Mouse (Mus musculus) myocyte (in vitro differentiated cells): Measurements from ENCODE around the gene Dnaaf2. TPM values are rescaled to one million over a fixed set of nuclear protein-coding genes. Genes with fewer than 3 reads are reported as not detected.

Experiments
- H3K27me3 ChIP-seq: one replicate; pipeline ENCODE4 v1.6.1; 2011; ENCODE audit not compliant: control insufficient read depth, insufficient read depth, insufficient read length
- H3K36me3 ChIP-seq: one replicate; pipeline ENCODE4 v1.6.1; 2011; ENCODE audit not compliant: control insufficient read depth, insufficient read depth
- H3K4me2 ChIP-seq: one replicate; pipeline ENCODE4 v1.6.1; 2011; ENCODE audit warnings: low read depth, control low read depth
- H3K4me3 ChIP-seq: one replicate; pipeline ENCODE4 v1.5.1; 2011; ENCODE audit warnings: mild to moderate bottlenecking, control low read depth, moderate library complexity
- H3K79me2 ChIP-seq: one replicate; pipeline ENCODE4 v1.6.1; 2011; ENCODE audit not compliant: control insufficient read depth, insufficient read depth
- H3ac ChIP-seq: one replicate; pipeline ENCODE4 v1.6.1; 2011; ENCODE audit not compliant: control insufficient read depth, insufficient read length
- CEBPB ChIP-seq: IDR thresholded peaks from 2 replicates; pipeline ENCODE4 v1.6.1; 2011; ENCODE audit warnings: mild to moderate bottlenecking, moderate library complexity; ENCODE audit not compliant: poor library complexity, insufficient read depth, severe bottlenecking
- E2F4 ChIP-seq: IDR thresholded peaks from one replicate; pipeline ENCODE4 v1.6.1; 2011; ENCODE audit warnings: mild to moderate bottlenecking, control low read depth, moderate library complexity; ENCODE audit not compliant: insufficient read depth
- MAX ChIP-seq: IDR thresholded peaks from one replicate; pipeline ENCODE4 v1.6.1; 2011; ENCODE audit warnings: low read depth, mild to moderate bottlenecking, control low read depth
- MYOD1 ChIP-seq, 3 experiments: IDR thresholded peaks; one replicate each; pipeline ENCODE4 v1.6.1; 2011; ENCODE audit warnings: control low read depth in 2 of 3, low read depth in 2 of 3, mild to moderate bottlenecking in 2 of 3, moderate library complexity in 1 of 3; ENCODE audit not compliant: insufficient read length in 2 of 3, control insufficient read depth in 1 of 3
- MYOG ChIP-seq, 3 experiments: IDR thresholded peaks; one replicate each; pipeline ENCODE4 v1.6.1; 2011; ENCODE audit warnings: control low read depth in 2 of 3, low read depth in 2 of 3, mild to moderate bottlenecking in 2 of 3; ENCODE audit not compliant: insufficient read length in 2 of 3, control insufficient read depth in 1 of 3, insufficient read depth in 1 of 3
- POLR2A ChIP-seq: IDR thresholded peaks from one replicate; pipeline ENCODE4 v1.6.1; 2011; ENCODE audit warnings: low read depth, mild to moderate bottlenecking, control low read depth, moderate library complexity; ENCODE audit not compliant: insufficient read length
- POLR2AphosphoS2 ChIP-seq: IDR thresholded peaks from one replicate; pipeline ENCODE4 v1.6.1; 2011; ENCODE audit warnings: low read depth, control low read depth; ENCODE audit not compliant: insufficient read length
- REST ChIP-seq: IDR thresholded peaks from one replicate; pipeline ENCODE4 v1.6.1; 2011; ENCODE audit warnings: mild to moderate bottlenecking, control low read depth, moderate library complexity; ENCODE audit not compliant: insufficient read depth, insufficient read length
- SRF ChIP-seq: IDR thresholded peaks from one replicate; pipeline ENCODE4 v1.6.1; 2011; ENCODE audit warnings: low read depth; ENCODE audit not compliant: control insufficient read depth, insufficient read length
- TCF12 ChIP-seq: IDR thresholded peaks from one replicate; pipeline ENCODE4 v1.6.1; 2011; ENCODE audit warnings: mild to moderate bottlenecking, control low read depth; ENCODE audit not compliant: poor library complexity, insufficient read depth, severe bottlenecking
- TCF3 ChIP-seq: IDR thresholded peaks from one replicate; pipeline ENCODE4 v1.6.1; 2011; ENCODE audit warnings: low read depth, control low read depth; ENCODE audit not compliant: insufficient read length
- USF1 ChIP-seq: IDR thresholded peaks from one replicate; pipeline ENCODE4 v1.6.1; 2011; ENCODE audit warnings: low read depth, mild to moderate bottlenecking, control low read depth, moderate library complexity
- polyA plus RNA-seq: library from polyadenylated mRNA; unstranded; fragments of >200 nt; fragmentation: generic; extraction: Trizol; gene quantifications from one replicate; pipeline ENCODE4 v1.2.1, GENCODE M21; 2012; ENCODE audit warnings: missing spikeins

The Dnaaf2 gene
- polyA plus RNA-seq, 1 experiment = 2.6 TPM

- H3K27me3 ChIP-seq = no peaks in the 10 kb centered on the region
- no peak overlapping the region for H3K4me2 ChIP-seq
- no peak overlapping the region for H3K4me3 ChIP-seq
- no peaks in the 10 kb centered on the region for H3K36me3 ChIP-seq
- TF ChIP-seq SRF (no peak), MYOD1 (IDR thresholded peaks at IDR 0.05; ENCODE audit: control insufficient read depth in 1 of 3, insufficient read length in 2 of 3, low read depth in 2 of 3) (no peak), MAX (no peak), CEBPB (no peak), E2F4 (no peak), MYOG (IDR thresholded peaks at IDR 0.05; ENCODE audit: control insufficient read depth in 1 of 3, insufficient read depth in 1 of 3, insufficient read length in 2 of 3, low read depth in 2 of 3) (no peak), POLR2A (no peak), REST (no peak), TCF3 (no peak), USF1 (no peak), TCF12 (no peak), POLR2AphosphoS2 (no peak)
- H3ac ChIP-seq = no peak overlapping the region
- no peaks in the 10 kb centered on the region for H3K79me2 ChIP-seq
These were observed 10.3 kb upstream of the Dnaaf2 start for GRCm38 (mm10) chr12:69208520-69208919.

GRCm38 (mm10) chr12:69207926-69208325 lies 9.7 kb upstream of the Dnaaf2 start:
- H3K4me2 ChIP-seq = no peak overlapping the region
- no peaks in the 10 kb centered on the region for H3K36me3 ChIP-seq
- no peaks in the 10 kb centered on the region for H3K79me2 ChIP-seq
- H3K4me3 ChIP-seq = no peak overlapping the region
- H3K27me3 ChIP-seq = no peaks in the 10 kb centered on the region
- H3ac ChIP-seq = no peak overlapping the region
- TF ChIP-seq REST (no peak), CEBPB (no peak), POLR2AphosphoS2 (no peak), TCF12 (no peak), POLR2A (no peak), MAX (no peak), E2F4 (no peak)

- no peak for TF ChIP-seq MYOG (IDR thresholded peaks at IDR 0.05; ENCODE audit: control insufficient read depth in 1 of 3, insufficient read depth in 1 of 3, insufficient read length in 2 of 3, low read depth in 2 of 3)
- TF ChIP-seq MAX = no peak
- TF ChIP-seq TCF3 = no peak
- TF ChIP-seq REST = no peak
- no peak for TF ChIP-seq USF1
- TF ChIP-seq SRF = no peak
- no peak for TF ChIP-seq CEBPB
- H3K79me2 ChIP-seq = no peaks in the 10 kb centered on the region
- no peak overlapping the region for H3K4me2 ChIP-seq
- H3ac ChIP-seq = no peak overlapping the region
- no peaks in the 10 kb centered on the region for H3K27me3 ChIP-seq
- no peaks in the 10 kb centered on the region for H3K36me3 ChIP-seq
- H3K4me3 ChIP-seq = no peak overlapping the region
These were observed 9.2 kb upstream of the Dnaaf2 start for GRCm38 (mm10) chr12:69207396-69207795.

GRCm38 (mm10) chr12:69204052-69204833 lies 6.0 kb upstream of the Dnaaf2 start, which contains the start of gene Gm49384:
Gene Gm49384 (minus strand): TSS chr12:69204267.
- TF ChIP-seq POLR2AphosphoS2 (peak; percentile 17), MYOG (IDR thresholded peaks at IDR 0.05; ENCODE audit: control insufficient read depth in 1 of 3, insufficient read depth in 1 of 3, insufficient read length in 2 of 3, low read depth in 2 of 3) (no peak)
- Histone ChIP-seq H3K36me3 (peaks cover 8% of the 10 kb centered on the region), H3K4me2 (no peak within 1 kb of the TSS), H3K27me3 (no peaks in the 10 kb centered on the region), H3K4me3 (no peak within 1 kb of the TSS), H3K79me2 (no peaks in the 10 kb centered on the region), H3ac (no peak within 1 kb of the TSS)

GRCm38 (mm10) chr12:69198985-69199384 lies 756 bp upstream of the Dnaaf2 start:
- no peaks in the 10 kb centered on the region for H3K27me3 ChIP-seq
- peak overlapping the region; percentile 91 for H3K4me2 ChIP-seq
- H3K79me2 ChIP-seq = peaks cover 36% of the 10 kb centered on the region
- H3K36me3 ChIP-seq = peaks cover 8% of the 10 kb centered on the region
- TF ChIP-seq POLR2AphosphoS2 (no peak), E2F4 (no peak), POLR2A (no peak), MYOG (IDR thresholded peaks at IDR 0.05; ENCODE audit: control insufficient read depth in 1 of 3, insufficient read depth in 1 of 3, insufficient read length in 2 of 3, low read depth in 2 of 3) (no peak), USF1 (no peak), MAX (no peak), SRF (no peak), CEBPB (no peak), MYOD1 (IDR thresholded peaks at IDR 0.05; ENCODE audit: control insufficient read depth in 1 of 3, insufficient read length in 2 of 3, low read depth in 2 of 3) (no peak), REST (no peak)
- H3ac ChIP-seq = no peak overlapping the region
- no peak overlapping the region for H3K4me3 ChIP-seq
